Mouse (Mus musculus): ENCODE measurements at regions not wholly inside any gene's neighbourhood (a gene's known extent, or its start where the extent isn't known, plus 50 kb on each side); places are given as distances from the start of the nearest gene placed in this dataset.

DNA sequence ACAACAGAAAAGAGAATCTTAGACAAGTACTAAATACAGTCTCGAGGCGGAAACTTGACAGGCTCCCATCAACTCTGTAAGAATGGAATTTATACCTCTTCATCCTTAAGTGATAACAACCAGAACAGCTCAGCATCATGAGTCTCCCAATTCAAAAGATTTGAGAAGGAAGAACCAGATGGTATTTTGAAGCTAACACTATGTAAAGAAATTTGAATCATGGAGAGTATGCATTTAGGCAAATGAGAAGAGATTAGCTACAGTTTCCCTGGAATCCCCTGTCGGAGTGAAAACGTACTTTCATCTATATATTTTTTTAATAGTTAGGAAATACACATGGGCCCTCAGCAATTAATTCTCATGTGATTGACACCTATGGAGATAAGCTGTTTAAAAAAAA, 140.9 kb downstream of the Nrip1 start:
- H3K27ac ChIP-seq (ENCODE audit: low read depth, low read length) = no peak overlapping the region
- no peak for ATAC-seq

DNA sequence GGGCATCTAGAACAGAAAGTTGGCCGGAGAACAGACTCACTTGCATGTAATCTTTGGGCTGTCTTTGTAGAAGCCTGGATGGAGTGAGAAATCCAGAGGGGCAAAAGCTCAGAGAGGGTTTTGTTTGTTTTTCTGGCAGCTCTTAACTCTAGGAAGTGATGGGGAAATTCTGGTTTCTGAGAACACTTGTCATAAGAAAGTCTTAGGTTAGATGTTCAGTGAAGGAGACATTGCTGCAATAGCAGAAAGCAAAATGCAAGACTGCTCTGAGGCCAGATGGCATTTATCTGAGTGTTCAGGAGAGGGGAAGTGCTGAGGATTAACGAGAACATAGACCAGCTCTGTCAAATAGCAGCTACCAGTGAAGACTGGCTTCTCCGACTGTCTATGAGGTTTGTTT, 141.5 kb downstream of the Nrip1 start:
- no peak overlapping the region for H3K4me2 ChIP-seq (ENCODE audit: low read length)
- no peak for ATAC-seq

More for the DNA sequence above, 140.9 kb downstream of the Nrip1 start:
- no peaks in the 10 kb centered on the region for H3K27me3 ChIP-seq (replicated peaks; ENCODE audit: control insufficient read depth, insufficient read depth, low read length)
- 87% methylated on average over 4 of the region's 4 CpGs for WGBS
- no peak overlapping the region for H3K9ac ChIP-seq (ENCODE audit: low read depth, low read length)
- no peak overlapping the region for H3K4me3 ChIP-seq (ENCODE audit: low read length)
- H3K4me1 ChIP-seq (ENCODE audit: control insufficient read depth, insufficient read depth, low read depth, low read length) = no peaks in the 10 kb centered on the region
- H3K36me3 ChIP-seq (ENCODE audit: control insufficient read depth, insufficient read depth, low read length) = no peaks in the 10 kb centered on the region
- no peak overlapping the region for H3K4me2 ChIP-seq (ENCODE audit: low read length)
- H3K9me3 ChIP-seq (ENCODE audit: control insufficient read depth, low read length) = no peaks in the 10 kb centered on the region

DNA sequence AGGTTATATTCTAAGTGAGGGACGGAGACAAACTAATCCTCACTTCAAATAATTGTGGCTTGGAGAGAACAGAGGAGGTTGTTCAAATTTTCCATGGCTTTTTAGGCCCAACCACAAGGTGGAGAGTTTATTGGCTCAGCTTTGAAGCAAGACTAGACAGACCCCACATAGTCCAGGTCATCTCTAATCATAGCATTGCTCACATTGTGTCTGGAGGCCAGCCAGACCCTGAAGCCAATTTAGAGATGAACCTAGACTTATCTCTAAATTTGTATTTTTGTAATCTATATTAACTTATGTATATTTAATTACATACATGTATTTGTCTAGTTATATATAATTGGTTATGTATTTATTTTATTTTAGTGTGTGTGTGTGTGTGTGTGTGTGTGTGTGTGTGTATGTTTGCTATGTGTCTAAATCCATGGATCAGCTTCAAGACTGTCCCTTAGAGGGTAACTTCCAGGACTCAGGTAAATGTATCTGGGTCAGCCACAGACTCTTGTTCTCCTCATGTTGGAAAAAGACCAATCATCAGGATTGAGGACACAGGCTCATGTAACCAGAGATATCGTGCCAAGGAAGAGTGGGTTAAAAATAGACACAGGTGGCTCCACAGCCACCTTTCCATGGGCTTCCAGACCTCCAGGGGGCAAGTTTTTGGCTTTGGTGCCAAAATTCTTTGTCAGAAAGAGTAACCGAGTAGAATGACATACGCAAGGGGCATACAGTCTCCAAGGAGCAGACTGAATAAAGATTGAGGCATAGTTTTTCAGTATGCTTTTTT, 142.9 kb downstream of the Nrip1 start:
- H3K4me3 ChIP-seq (ENCODE audit: low read length) = no peak overlapping the region
- H3K9ac ChIP-seq (ENCODE audit: low read depth, low read length) = no peak overlapping the region
- no peaks in the 10 kb centered on the region for H3K36me3 ChIP-seq (ENCODE audit: control insufficient read depth, insufficient read depth, low read length)
- no peak overlapping the region for H3K27ac ChIP-seq (ENCODE audit: low read depth, low read length)
- H3K4me1 ChIP-seq (ENCODE audit: control insufficient read depth, insufficient read depth, low read depth, low read length) = no peaks in the 10 kb centered on the region
- no peak for ATAC-seq
- no peaks in the 10 kb centered on the region for H3K27me3 ChIP-seq (replicated peaks; ENCODE audit: control insufficient read depth, insufficient read depth, low read length)
- 89% methylated on average over 4 of the region's 4 CpGs for WGBS
- H3K4me2 ChIP-seq (ENCODE audit: low read length) = no peak overlapping the region
- no peaks in the 10 kb centered on the region for H3K9me3 ChIP-seq (ENCODE audit: control insufficient read depth, low read length)

More for the DNA sequence above, 141.5 kb downstream of the Nrip1 start:
- H3K9ac ChIP-seq (ENCODE audit: low read depth, low read length) = no peak overlapping the region
- no peaks in the 10 kb centered on the region for H3K27me3 ChIP-seq (replicated peaks; ENCODE audit: control insufficient read depth, insufficient read depth, low read length)
- H3K36me3 ChIP-seq (ENCODE audit: control insufficient read depth, insufficient read depth, low read length) = no peaks in the 10 kb centered on the region
- WGBS = 69% methylated on average over 3 of the region's 3 CpGs
- H3K27ac ChIP-seq (ENCODE audit: low read depth, low read length) = no peak overlapping the region
- H3K9me3 ChIP-seq (ENCODE audit: control insufficient read depth, low read length) = no peaks in the 10 kb centered on the region
- H3K4me1 ChIP-seq (ENCODE audit: control insufficient read depth, insufficient read depth, low read depth, low read length) = no peaks in the 10 kb centered on the region
- H3K4me3 ChIP-seq (ENCODE audit: low read length) = no peak overlapping the region

DNA sequence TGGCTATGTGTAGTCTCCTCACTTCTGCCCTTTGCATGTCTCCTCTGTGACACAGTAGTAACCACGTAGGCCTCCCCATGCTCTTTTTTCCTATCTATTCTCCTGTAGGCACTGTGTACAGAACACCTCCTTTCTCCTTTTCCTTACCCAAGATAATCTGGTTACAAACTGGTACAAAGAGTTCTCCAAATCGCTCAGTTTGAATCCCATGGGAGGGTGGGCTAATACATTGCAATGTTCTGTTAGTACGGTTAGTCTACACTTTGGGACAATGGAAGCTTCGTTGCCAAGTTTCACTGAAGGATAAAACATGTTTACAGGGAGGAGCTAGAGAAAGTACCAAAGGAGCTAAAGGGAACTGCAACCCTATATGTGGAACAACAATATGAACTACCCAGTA, 145.2 kb downstream of the Nrip1 start:
- H3K27ac ChIP-seq (ENCODE audit: low read depth, low read length) = no peak overlapping the region
- H3K9ac ChIP-seq (ENCODE audit: low read depth, low read length) = no peak overlapping the region
- no peak overlapping the region for H3K4me2 ChIP-seq (ENCODE audit: low read length)
- no peaks in the 10 kb centered on the region for H3K27me3 ChIP-seq (replicated peaks; ENCODE audit: control insufficient read depth, insufficient read depth, low read length)
- H3K4me1 ChIP-seq (ENCODE audit: control insufficient read depth, insufficient read depth, low read depth, low read length) = no peaks in the 10 kb centered on the region
- H3K36me3 ChIP-seq (ENCODE audit: control insufficient read depth, insufficient read depth, low read length) = no peaks in the 10 kb centered on the region
- H3K9me3 ChIP-seq (ENCODE audit: control insufficient read depth, low read length) = no peaks in the 10 kb centered on the region
- no peak for ATAC-seq
- WGBS = 90% methylated on average over 4 of the region's 4 CpGs
- H3K4me3 ChIP-seq (ENCODE audit: low read length) = no peak overlapping the region

DNA sequence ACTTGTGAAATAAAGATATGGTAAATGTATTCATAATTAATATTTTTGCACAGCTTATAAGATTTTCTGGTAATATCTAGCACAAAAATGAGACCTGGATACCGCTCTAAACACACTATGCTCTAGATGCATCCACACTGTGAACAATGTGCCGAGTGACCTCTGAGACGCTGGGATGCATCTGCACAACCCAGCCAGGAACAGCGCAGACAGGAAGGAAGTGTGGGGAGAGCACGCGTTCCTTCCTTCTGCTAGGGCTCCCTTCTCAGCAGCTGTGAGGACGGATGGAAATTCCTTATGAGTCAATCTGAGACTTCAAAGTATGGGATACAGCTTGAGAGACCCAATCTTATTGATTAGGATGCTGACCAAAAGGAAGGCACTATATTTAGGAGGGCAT, 147.2 kb downstream of the Nrip1 start:
- ATAC-seq = no peak
- no peaks in the 10 kb centered on the region for H3K27me3 ChIP-seq (replicated peaks; ENCODE audit: control insufficient read depth, insufficient read depth, low read length)
- H3K4me2 ChIP-seq (ENCODE audit: low read length) = no peak overlapping the region
- no peaks in the 10 kb centered on the region for H3K36me3 ChIP-seq (ENCODE audit: control insufficient read depth, insufficient read depth, low read length)
- H3K9ac ChIP-seq (ENCODE audit: low read depth, low read length) = no peak overlapping the region
- H3K27ac ChIP-seq (ENCODE audit: low read depth, low read length) = no peak overlapping the region
- no peaks in the 10 kb centered on the region for H3K4me1 ChIP-seq (ENCODE audit: control insufficient read depth, insufficient read depth, low read depth, low read length)
- no peak overlapping the region for H3K4me3 ChIP-seq (ENCODE audit: low read length)
- WGBS = 81% methylated on average over 7 of the region's 7 CpGs
- H3K9me3 ChIP-seq (ENCODE audit: control insufficient read depth, low read length) = no peaks in the 10 kb centered on the region

DNA sequence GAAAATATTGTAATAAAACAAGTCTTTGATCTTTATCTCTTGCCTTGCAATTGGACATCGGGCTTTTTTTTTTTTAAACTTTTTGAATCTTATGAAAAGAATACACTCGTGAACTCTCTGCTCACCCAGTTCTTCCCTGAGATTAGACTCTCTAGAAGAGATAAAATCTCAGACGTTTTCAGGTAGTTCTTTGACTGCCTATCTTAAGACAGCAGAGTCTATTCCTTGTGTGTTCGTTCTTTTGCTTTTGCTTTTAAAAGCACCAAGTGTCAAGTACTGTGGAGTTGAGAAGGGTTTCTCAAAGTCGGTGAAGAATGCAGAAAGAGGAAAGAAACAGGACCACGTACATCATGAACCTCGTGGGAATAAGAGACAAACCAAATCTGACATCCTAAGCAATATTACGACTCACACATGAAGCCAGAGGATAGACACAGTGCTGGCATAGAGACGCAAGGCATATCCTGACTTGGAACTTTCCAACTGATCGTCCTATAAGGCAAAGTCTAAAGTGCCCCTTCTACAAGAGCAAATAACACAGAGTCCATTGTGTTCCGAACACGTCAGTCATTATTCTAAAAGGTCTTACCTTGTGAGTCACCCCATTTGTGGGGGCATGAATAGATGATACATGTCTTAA, 147.9 kb downstream of the Nrip1 start:
- no peak overlapping the region for H3K9ac ChIP-seq (ENCODE audit: low read depth, low read length)
- H3K36me3 ChIP-seq (ENCODE audit: control insufficient read depth, insufficient read depth, low read length) = no peaks in the 10 kb centered on the region
- H3K4me1 ChIP-seq (ENCODE audit: control insufficient read depth, insufficient read depth, low read depth, low read length) = no peaks in the 10 kb centered on the region
- no peak overlapping the region for H3K4me2 ChIP-seq (ENCODE audit: low read length)
- H3K27me3 ChIP-seq (replicated peaks; ENCODE audit: control insufficient read depth, insufficient read depth, low read length) = no peaks in the 10 kb centered on the region
- 72% methylated on average over 12 of the region's 12 CpGs for WGBS
- no peak overlapping the region for H3K4me3 ChIP-seq (ENCODE audit: low read length)
- ATAC-seq = no peak
- no peak overlapping the region for H3K27ac ChIP-seq (ENCODE audit: low read depth, low read length)
- H3K9me3 ChIP-seq (ENCODE audit: control insufficient read depth, low read length) = no peaks in the 10 kb centered on the region

DNA sequence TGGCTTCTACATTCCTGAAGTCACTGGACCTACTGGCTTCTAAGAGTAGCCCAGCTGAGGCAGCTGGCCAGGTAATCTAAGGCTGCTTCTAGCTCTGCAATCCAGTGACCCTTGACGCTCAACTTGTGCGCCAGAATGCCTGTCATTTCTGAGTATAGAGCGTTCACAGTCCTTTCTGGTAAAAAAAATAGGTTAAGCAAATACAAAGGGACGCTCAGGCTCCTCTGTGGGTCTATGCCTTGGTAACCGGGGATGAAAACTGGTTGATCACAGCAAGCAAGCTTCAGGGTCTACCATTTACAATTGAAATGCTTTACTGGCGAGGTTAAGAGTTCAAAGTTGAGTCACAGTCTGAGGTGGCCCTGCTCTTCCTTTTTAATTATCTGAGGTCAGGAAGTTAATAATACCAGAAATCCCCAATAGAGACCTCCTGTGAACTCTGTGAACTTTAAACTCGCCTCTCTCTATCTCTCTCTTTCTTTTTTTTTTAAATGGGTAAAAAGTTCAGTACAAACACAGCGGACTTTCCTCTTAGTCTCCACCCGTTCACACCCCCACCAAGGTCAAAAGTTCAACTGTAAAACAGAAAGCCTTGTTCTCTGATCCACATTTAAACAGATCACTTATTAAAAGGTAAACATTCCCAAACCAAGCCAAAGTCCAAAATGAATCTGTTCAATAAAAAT, 148.6 kb downstream of the Nrip1 start:
- ATAC-seq = no peak
- Histone ChIP-seq H3K36me3 (ENCODE audit: control insufficient read depth, insufficient read depth, low read length) (no peaks in the 10 kb centered on the region), H3K4me2 (ENCODE audit: low read length) (no peak overlapping the region), H3K9me3 (ENCODE audit: control insufficient read depth, low read length) (no peaks in the 10 kb centered on the region), H3K27ac (ENCODE audit: low read depth, low read length) (no peak overlapping the region), H3K9ac (ENCODE audit: low read depth, low read length) (no peak overlapping the region), H3K4me1 (ENCODE audit: control insufficient read depth, insufficient read depth, low read depth, low read length) (no peaks in the 10 kb centered on the region), H3K4me3 (ENCODE audit: low read length) (no peak overlapping the region), H3K27me3 (replicated peaks; ENCODE audit: control insufficient read depth, insufficient read depth, low read length) (no peaks in the 10 kb centered on the region)
- 19% methylated on average over 9 of the region's 9 CpGs for whole genome bisulfite sequencing

DNA sequence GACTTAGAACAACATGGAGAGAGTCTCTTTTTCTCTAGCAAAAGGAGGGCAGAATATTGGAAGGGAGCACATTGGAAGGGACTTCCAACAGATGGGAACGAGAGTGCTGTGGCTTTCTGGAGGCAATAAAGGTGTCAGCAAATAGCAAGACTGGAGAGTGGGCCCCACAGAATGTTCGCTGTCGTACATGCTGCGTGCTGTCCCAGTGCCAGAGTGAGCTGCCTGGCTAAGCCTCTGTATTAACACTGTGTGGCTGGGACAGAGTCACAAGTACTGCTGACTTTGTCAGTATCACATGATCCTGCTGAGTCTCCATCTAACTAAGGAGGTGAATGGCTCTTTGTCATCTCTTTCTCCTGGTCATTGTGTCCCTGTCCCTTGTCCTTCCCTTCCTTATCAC, 149.9 kb downstream of the Nrip1 start:
- H3K36me3 ChIP-seq (ENCODE audit: control insufficient read depth, insufficient read depth, low read length) = no peaks in the 10 kb centered on the region
- ATAC-seq = no peak

DNA sequence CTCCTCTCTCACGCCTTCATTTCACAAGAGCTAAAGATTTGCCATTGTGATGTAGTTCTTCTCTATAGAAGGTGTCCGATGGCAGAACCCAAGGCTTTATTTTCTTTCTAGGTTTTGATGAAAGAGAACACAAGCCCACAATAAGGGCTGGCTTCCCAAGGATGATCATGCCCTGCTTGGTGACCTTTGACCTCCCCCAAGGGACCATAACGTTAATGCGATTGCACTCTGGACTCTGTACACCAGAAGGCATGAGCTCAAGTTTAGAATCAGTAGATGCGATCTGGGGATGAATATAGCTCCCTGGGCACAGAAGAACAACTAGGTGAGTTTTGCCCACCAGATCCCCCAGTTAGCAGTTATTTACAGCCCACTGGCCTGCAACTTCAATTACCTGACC, 150.7 kb downstream of the Nrip1 start:
- Histone ChIP-seq H3K4me2 (ENCODE audit: low read length) (no peak overlapping the region), H3K9me3 (ENCODE audit: control insufficient read depth, low read length) (no peaks in the 10 kb centered on the region), H3K9ac (ENCODE audit: low read depth, low read length) (no peak overlapping the region), H3K4me1 (ENCODE audit: control insufficient read depth, insufficient read depth, low read depth, low read length) (no peaks in the 10 kb centered on the region), H3K4me3 (ENCODE audit: low read length) (no peak overlapping the region), H3K27me3 (replicated peaks; ENCODE audit: control insufficient read depth, insufficient read depth, low read length) (no peaks in the 10 kb centered on the region), H3K27ac (ENCODE audit: low read depth, low read length) (no peak overlapping the region), H3K36me3 (ENCODE audit: control insufficient read depth, insufficient read depth, low read length) (no peaks in the 10 kb centered on the region)
- ATAC-seq = no peak
- WGBS = 71% methylated on average over 5 of the region's 5 CpGs

More for the DNA sequence above, 149.9 kb downstream of the Nrip1 start:
- H3K4me3 ChIP-seq (ENCODE audit: low read length) = no peak overlapping the region
- H3K9me3 ChIP-seq (ENCODE audit: control insufficient read depth, low read length) = no peaks in the 10 kb centered on the region
- H3K27ac ChIP-seq (ENCODE audit: low read depth, low read length) = no peak overlapping the region
- H3K4me1 ChIP-seq (ENCODE audit: control insufficient read depth, insufficient read depth, low read depth, low read length) = no peaks in the 10 kb centered on the region
- 79% methylated on average over 4 of the region's 4 CpGs for WGBS
- H3K9ac ChIP-seq (ENCODE audit: low read depth, low read length) = no peak overlapping the region
- H3K4me2 ChIP-seq (ENCODE audit: low read length) = no peak overlapping the region
- no peaks in the 10 kb centered on the region for H3K27me3 ChIP-seq (replicated peaks; ENCODE audit: control insufficient read depth, insufficient read depth, low read length)

Measured in hindbrain, embryonic 16.5 days (tissue).